Mouse (Mus musculus) A20 (cell line): ENCODE measurements around the gene Cryab.

Source experiments
- DNase-seq: peaks from one replicate; pipeline ENCODE4 v3.0.0-alpha.2; 2011; ENCODE audit warnings: low read depth, low spot score

Gene Cryab

GRCm38 (mm10) chr9:50742744-50743143 is 8.4 kb upstream of the Cryab start:
- no peak for DNase-seq

GRCm38 (mm10) chr9:50745806-50746205 is 5.3 kb upstream of the Cryab start:
- DNase-seq = no peak

DNA sequence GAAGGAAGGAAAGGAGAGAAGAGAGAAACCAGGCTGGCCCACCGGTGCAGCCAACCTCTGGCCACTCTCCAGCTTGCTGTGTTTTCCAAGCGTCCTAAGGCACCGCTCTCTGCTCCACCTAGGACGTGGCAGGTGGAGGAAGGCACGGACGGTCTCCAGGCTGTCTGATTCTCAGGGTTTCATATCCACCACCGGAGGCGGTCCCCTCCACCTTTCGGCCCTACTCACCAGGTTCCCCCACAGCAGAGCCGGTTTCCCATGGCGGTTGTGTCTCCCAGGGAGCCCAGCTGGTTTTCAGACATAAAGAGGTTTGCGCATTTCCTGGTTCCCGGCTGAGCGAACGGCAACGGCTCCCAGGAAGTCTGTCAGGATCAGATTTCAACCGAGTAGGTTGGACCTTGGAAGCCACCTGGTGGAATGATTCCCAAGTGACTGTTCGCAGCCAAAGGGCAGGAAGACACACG is 4.9 kb upstream of the Cryab start, which contains the start of gene 2310030G06Rik:
TSS of gene 2310030G06Rik (minus strand) at position 323 of the 464 bp plus-strand sequence.
- no peak for DNase-seq

GRCm38 (mm10) chr9:50750706-50751105 is 419 bp upstream of the Cryab start:
- DNase-seq = no peak

- no peak for DNase-seq
Measured at GRCm38 (mm10) chr9:50752054-50752602, 1.0 kb downstream of the Cryab start, which contains the start of gene Hspb2. Gene Hspb2 (minus strand): TSS chr9:50752354.

DNA sequence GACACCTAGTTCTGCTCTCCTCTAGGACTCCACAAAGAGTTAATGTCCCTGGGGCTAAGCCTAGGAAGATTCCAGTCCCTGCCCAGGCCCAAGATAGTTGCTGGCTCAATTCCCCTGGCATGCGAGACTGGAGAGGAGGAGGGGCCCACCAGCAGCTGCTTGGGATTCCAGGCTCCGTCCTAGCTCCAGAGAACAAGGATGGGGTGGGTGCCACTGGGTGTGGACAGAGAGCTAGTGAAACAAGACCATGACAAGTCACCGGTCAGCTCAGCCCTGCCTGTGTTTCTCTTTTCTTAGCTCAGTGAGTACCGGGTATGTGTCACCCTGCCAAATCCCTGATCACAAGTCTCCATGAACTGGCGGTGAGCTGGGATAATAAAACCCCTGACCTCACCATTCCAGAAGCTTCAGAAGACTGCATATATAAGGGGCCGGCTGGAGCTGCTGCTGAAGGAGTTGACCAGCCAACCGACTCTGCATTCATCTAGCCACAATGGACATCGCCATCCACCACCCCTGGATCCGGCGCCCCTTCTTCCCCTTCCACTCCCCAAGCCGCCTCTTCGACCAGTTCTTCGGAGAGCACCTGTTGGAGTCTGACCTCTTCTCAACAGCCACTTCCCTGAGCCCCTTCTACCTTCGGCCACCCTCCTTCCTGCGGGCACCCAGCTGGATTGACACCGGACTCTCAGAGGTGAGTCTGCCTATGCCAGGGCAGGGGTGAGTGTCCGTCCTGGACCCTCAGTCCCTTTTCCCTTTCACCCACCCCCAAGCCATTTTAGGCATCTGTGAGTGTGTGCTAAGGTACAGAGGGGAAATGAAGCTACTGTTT is 1.9 kb downstream of the Cryab start:
- no peak for DNase-seq

DNA sequence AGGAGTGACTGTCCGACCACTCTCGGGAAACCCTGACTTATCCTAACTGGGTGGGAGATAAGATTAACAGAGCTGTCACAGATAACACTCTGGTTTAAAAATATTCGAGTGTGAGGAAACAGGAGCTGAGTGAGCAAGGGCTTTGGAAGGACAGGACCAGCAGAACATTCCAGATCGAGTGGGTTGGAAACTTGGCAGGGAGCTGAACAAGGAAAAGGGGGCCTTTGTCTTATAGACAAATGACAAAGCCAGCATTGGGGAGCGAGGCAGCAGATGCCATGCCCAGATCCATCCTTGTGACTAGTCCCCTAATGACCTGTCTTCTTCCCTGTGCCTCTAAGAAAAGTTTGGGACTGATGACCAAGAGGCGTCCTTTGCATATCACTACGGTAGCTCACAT is 2.8 kb downstream of the Cryab start:
- no peak for DNase-seq

DNA sequence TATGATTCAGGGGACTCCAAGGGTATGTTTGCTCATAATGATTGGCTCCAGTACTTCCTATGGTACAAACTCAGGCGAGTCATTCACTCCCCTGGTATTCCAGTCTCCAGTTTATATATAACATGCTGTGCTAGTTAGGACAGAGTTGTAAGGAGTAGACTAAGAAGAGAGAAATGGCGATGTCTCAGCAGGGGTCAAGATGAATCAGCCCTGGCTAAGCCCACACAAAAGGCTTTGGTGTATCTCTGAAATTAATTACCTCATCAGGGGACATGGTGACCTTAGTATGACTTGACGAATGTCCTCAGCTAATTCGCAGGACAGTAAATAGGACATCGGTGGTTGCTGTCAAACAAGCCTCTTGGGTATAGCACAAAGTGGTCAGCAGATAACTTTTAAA is 5.6 kb downstream of the Cryab start:
- DNase-seq = no peak

- DNase-seq = peak; percentile 33
Measured at GRCm38 (mm10) chr9:50761520-50762243, 10.6 kb downstream of the Cryab start.

DNA sequence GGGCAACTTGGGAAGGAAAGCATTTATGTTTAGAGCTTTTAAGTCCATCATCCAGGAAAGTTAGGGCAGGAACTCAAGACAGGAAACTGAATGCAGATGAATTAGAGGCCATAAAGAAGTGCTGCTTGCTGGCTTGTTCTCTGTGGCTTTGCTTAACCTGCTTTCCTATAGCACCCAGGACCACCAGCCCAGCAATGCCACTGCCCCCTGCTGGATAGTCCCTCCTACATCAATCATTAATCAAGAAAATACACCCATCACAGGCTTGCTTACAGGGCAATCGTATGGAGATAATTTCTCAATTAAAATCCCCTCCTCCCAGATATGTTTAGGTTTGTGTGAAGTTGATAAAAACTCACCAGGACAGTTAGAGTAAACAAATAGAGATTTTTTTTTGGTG is 12.2 kb downstream of the Cryab start:
- peak; percentile 45 for DNase-seq

DNA sequence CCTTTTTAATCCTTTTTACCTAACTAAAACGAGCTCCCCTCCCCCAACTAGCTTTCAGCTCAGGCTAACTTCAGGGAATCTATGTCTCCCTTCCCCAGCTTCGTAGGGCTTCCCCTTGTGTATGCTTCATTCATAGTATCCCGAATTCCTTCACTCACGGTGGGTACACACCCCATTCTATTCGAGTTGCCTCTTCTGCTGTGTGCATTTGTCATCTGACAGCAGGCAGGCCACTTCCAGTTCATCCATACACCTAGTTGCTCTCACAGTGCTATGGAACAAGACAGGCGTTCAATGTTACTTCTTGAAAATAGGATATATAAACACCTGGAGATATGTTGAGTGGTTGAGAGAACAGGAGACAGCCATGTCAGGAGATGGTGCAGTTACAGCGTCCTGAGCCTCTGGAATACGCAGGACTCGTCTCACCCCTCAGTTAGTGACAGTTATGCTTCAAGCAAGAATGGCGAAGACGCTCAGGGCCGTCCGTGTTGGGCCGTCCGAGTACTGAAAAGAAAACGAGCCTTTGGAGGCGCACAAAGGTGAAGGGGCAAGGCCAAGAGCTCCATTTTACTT is 16.5 kb downstream of the Cryab start:
- DNase-seq = no peak

- DNase-seq = peak; percentile 97
Measured at GRCm38 (mm10) chr9:50768107-50769002, 17.2 kb downstream of the Cryab start, which contains the start of gene Fdxacb1. Gene Fdxacb1 (plus strand): TSS chr9:50768236.

DNA sequence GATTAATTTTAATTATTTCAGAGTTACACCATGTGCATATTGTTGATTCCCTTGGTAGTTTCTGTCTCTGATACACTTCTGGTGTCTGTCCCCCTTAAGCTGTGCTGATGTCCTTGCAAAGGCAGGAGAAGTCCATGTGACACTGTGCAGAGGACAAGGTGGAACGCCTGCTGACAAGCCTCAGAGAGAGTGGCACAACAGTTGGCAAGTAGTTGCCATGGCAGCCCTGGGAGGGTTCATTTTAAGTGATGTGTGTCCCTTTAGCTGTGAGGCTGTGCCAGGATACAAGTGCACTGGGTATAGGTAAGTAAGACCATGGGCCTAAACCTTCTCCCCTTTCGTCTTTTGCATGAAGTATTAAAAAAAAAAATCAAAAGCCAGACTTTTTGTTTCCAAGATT is 18.9 kb downstream of the Cryab start:
- DNase-seq = no peak

- DNase-seq = peak; percentile 74
Measured at GRCm38 (mm10) chr9:50774026-50774462, 22.9 kb downstream of the Cryab start.

DNA sequence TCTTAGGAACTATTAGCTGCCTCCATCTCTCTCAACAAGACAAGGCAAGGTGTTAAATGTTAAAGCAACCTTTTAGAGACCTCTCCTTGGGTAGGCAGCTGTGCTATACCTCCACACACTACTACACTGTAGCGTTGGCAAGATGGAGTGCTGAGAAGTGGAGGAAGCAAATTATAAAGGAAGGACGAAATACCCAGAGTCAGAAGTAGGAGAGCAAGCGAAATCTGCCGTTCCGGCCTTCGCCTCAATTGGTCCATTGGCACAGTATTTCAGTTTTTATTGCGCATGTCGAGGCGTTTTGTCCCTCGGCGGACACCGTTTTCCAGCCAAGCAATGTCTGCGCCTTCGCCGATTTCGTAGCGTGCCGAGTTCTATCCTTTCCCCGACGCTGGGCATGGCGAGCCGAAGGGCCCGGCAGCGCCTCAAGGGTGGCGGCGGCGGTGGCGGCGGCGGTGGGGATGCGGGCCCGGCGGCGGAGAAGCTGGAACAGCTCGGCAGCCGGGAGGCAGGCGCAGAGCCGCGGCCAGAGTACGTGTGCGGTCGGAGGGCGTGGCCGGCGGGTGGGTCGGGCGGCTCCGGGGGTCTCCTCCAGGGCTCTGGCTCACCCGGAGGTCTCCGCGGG is 24.0 kb downstream of the Cryab start, which contains the start of the genes Alg9 and 1110032A03Rik:
TSS of gene Alg9 (plus strand) at position 29 of the 622 bp plus-strand sequence.
TSS of gene 1110032A03Rik (minus strand) at position 530 of the 622 bp plus-strand sequence.
- peak; percentile 89 for DNase-seq

DNA sequence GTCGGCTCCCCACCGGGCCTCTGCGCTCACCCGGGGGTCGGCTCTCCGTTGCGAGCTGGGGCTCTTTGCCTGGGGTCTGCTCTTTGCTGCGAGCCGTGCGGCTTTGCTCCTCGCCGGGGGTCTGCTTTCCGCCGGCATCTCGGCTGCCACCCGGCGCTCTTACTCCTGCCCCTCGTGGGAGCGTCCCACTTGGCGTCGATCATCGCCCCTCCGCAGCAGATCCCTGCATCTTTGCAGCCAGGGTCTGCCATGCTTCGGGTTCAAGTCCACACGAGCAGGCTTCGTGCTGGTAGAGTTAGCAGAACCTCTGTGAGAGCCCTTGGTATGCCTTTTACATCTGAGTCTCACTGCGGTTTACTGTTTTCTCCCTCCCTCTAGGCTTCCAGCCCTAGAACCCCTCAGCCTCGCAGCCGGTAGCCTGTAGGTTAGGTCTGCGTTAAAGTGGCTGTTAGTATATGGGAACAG is 24.6 kb downstream of the Cryab start:
- peak; percentile 44 for DNase-seq

DNA sequence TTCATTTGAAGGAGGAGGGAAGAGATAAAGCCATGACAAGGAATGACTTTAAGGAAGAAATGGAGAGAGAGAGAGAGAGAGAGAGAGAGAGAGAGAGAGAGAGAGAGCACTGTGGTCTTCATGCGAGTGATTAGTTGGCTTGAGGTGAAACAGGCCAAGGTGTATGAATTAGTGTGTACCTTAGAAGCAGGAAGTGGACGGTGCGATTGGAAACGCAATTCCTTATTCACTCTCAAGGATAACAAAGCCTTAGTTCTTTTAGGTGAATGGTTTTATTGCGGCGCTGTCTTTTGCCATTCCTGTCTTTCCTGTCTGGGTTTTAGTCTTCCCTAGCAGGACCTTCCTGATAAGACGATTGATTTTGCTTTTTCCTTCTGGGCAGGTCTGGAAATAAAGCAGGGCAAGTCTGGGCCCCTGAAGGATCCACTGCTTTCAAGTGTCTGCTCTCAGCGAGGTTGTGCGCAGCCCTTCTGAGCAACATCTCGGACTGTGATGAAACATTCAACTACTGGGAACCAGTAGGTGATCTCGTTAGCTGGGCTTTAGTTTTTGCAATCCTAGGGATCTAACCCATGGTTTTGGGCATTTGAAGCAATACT is 25.1 kb downstream of the Cryab start:
- no peak for DNase-seq

DNA sequence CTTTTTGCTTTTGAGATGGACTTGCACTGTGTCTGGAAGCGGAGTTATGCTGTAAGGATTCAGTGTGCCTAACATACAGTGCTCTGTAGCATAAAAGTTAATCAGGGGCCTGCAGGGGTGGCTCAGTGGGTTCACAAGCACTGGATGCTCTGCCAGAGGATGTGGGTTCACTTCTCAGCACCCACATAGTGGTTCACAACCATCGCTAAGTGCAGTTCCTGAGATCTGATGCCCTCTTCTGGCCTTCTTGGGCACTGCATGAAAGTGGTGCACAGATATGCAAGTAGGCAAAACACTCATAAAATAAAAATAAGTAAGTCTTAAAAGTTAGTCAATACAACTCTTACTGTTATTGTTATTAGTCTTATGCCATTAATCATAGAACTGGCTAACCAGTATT is 31.0 kb downstream of the Cryab start:
- DNase-seq = peak; percentile 69

DNA sequence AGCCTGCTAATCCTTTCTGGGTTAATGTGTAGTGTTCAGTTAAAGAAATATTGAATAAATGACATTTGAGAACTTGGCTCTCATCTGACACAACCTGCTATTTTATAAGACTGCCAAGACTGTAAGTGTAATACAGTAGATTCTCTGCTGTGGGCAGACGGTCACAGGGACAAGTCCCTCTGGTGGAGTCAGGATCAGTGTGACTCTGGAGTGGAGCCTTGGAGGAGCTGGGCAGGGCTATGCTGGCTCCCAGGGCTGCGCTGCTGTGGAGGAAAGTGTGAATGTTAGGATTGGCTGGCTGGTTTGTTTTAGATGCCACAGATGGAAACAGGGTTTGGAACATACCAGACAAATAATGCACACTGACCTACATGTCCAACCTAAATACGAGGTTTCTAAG is 44.1 kb downstream of the Cryab start:
- DNase-seq = no peak

- no peak for DNase-seq
Measured at GRCm38 (mm10) chr9:50796776-50797175, 45.7 kb downstream of the Cryab start.
